Mouse (Mus musculus) spleen, adult 10 weeks (tissue): ENCODE data around the gene Usp50. TPM values are rescaled to one million over a fixed set of nuclear protein-coding genes. Genes with fewer than 3 reads are reported as not detected.

Source experiments
- polyA plus RNA-seq: library from polyadenylated mRNA; stranded (reverse); fragments of 350-450 nt; fragmentation: Illumina TruSeq; extraction: RNeasy Lipid Tissue Mini Kit (QIAGEN cat#74804); gene quantifications from one replicate; pipeline ENCODE4 v1.2.3, GENCODE M21; 2015; ENCODE audit warnings: low replicate concordance; ENCODE audit not compliant: insufficient read depth

Gene Usp50
- polyA plus RNA-seq: not detected

GRCm38 (mm10) chr2:126783370-126783769 lies at the start of gene Usp50:
TSS of gene Usp50 (minus strand) at chr2:126783470.

DNA sequence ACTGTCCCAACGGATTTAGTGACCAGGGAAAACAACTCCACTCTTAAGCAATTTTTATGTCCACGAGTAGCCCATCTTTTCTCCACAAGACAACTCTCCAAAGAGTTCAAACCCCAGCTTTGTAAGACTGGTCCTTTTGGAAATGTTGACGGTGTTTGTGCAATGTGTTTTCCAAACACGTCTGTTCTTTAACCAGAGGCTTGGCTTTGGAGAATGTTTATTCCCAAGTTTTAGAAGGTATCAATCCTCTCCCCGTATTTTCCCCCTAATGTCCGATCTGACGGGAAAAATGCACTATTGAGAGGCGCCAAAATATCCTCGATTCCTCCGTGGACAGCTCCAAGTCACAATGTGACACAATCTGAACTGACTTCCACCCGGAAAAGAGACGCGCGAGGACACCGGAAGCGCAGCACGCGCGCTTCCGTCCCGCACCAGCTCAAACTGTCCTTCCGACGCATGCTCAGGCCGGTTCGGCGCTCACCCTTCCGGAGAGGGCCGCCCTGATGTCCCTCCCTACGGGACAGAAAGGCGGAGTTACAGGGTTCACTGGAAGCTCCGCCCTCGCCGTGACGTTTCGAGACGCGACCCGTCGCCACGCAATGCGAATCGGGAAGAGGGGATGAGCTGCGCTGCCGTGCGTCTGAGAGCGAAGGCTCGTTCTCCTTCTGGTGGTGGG lies 76.4 kb downstream of the Usp50 start, which contains the start of gene Usp8:
Gene Usp8, plus strand, starts transcription at position 570 of the 679 bp plus-strand sequence.

DNA sequence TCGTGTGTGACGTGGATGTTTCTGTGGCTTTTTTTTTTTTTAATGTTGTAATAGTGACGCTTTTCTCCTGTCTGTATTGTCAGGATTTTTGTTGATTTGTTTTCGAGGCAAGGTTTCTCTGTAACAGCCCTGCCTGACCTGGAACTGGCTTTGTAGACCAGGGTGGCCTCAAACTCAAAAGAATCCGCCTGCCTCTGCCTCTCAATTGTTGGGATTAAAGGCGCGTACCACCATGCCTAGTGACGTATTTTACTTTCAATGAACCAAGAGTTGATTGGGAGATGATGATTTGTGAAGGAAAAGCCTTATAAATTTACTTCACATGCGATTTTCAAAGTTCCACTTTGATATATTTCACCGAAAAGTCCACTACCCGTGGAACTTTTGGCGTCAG lies 107.2 kb downstream of the Usp50 start, which contains the start of gene Gabpb1:
Gene Gabpb1, minus strand, starts transcription at position 216 of the 394 bp plus-strand sequence.

Other genes with a start within 250 kb of the Usp50 start
- 0.69 TPM for gene Slc27a2, start 231.1 kb downstream of the Usp50 start, polyA plus RNA-seq
- 4.9 TPM for gene Hdc, start 164.2 kb downstream of the Usp50 start, polyA plus RNA-seq
- 56.2 TPM for gene Gabpb1, start 107.1 kb downstream of the Usp50 start, polyA plus RNA-seq
- 63.1 TPM for gene Usp8, start 76.1 kb downstream of the Usp50 start, polyA plus RNA-seq
- 79.9 TPM for gene Trpm7, start 92.8 kb upstream of the Usp50 start, polyA plus RNA-seq
- 96.5 TPM for gene Sppl2a, start 149.8 kb upstream of the Usp50 start, polyA plus RNA-seq
- 25.6 TPM for gene Ap4e1, start 225.2 kb upstream of the Usp50 start, polyA plus RNA-seq